Mouse (Mus musculus): ENCODE measurements around the gene Rit1.

- no peak for TF ChIP-seq CTCF (IDR thresholded peaks at IDR 0.05; ENCODE audit: control insufficient read depth, insufficient read depth, insufficient read length)
- no peak for TF ChIP-seq MAX (IDR thresholded peaks at IDR 0.05)
- TF ChIP-seq CEBPB (IDR thresholded peaks at IDR 0.05; ENCODE audit: low read depth) = no peak
- TF ChIP-seq USF1 (IDR thresholded peaks at IDR 0.05; ENCODE audit: low read depth) = no peak
- no peak for TF ChIP-seq MYOG (IDR thresholded peaks at IDR 0.05; ENCODE audit: control insufficient read depth, extremely low read depth, insufficient read length)
- TF ChIP-seq MYOD1 (IDR thresholded peaks at IDR 0.05; ENCODE audit: control insufficient read depth, insufficient read length, low read depth) = no peak
Observed at GRCm38 (mm10) chr3:88745534-88745933, 28.9 kb downstream of the Rit1 start.
